ENCODE assay signal across 8 mouse cellular contexts in the genomic region with DNA sequence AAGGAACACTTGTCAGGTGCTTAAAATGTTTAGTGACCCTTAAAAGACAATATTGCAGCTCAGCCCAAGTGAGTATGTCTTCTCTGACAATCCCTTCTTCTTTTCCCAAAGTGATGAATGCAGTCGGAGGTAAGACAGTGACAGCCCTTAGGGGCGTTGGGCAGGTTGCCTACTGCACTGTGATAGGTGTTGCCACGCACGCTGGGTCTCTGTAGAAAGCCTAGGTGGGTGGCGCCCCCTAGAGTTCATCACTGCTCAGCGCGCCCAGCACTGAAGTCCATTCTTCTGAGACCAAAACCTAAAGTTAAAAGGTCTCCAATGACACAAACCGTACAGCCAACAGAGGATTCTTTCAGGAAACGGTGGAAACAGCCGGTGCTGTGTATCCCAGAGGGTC. TPM values are rescaled to one million over a fixed set of nuclear protein-coding genes. Genes with fewer than 3 reads are reported as not detected.
DNase-seq lines count a peak whose midpoint lies in the region; ATAC-seq and TF ChIP-seq lines count a peak whose summit lies in the region.

No protein-coding gene starts in this region.

- ATAC-seq in liver, postnatal 0 days, result no peak
- no peak for ATAC-seq in liver, embryonic 11.5 days (replicated peaks; ENCODE audit: low FRiP score)
- peak; percentile 54; the same call in 1 of the 2 replicates for ATAC-seq in forebrain, embryonic 14.5 days
- peak; percentile 43; the same call in 1 of the 2 replicates for ATAC-seq in hindbrain, embryonic 14.5 days (ENCODE audit: low FRiP score)
- no peak for ATAC-seq in limb, embryonic 15.5 days (ENCODE audit: insufficient number of reproducible peaks, low FRiP score, low TSS enrichment, low read depth)

- no peaks in the 10 kb centered on the region for H3K27me3 ChIP-seq in liver, postnatal 0 days (ENCODE audit: insufficient read depth, low read length)
- H3K27me3 ChIP-seq in liver, embryonic 11.5 days (replicated peaks; ENCODE audit: control insufficient read depth, insufficient read depth, low read length), result no peaks in the 10 kb centered on the region
- no peaks in the 10 kb centered on the region for H3K27me3 ChIP-seq in forebrain, embryonic 14.5 days (replicated peaks; ENCODE audit: control insufficient read depth, insufficient read depth, low read length)
- H3K27me3 ChIP-seq in hindbrain, embryonic 14.5 days (ENCODE audit: control insufficient read depth, insufficient read depth, low read length), result no peaks in the 10 kb centered on the region
- H3K27me3 ChIP-seq in limb, embryonic 15.5 days, result no peaks in the 10 kb centered on the region

- WGBS in liver, postnatal 0 days (ENCODE audit: insufficient replicate concordance), result 12% methylated on average over 10 of the region's 10 CpGs
- 16% methylated on average over 10 of the region's 10 CpGs for WGBS in liver, embryonic 11.5 days
- 18% methylated on average over 10 of the region's 10 CpGs for WGBS in forebrain, embryonic 14.5 days
- WGBS in hindbrain, embryonic 14.5 days, result 12% methylated on average over 10 of the region's 10 CpGs
- WGBS in limb, embryonic 15.5 days, result 9% methylated on average over 10 of the region's 10 CpGs

- no peak overlapping the region for H3K27ac ChIP-seq in liver, postnatal 0 days (ENCODE audit: low read depth)
- H3K27ac ChIP-seq in liver, embryonic 11.5 days (ENCODE audit: low read depth, low read length), result no peak overlapping the region
- H3K27ac ChIP-seq in forebrain, embryonic 14.5 days (ENCODE audit: low read depth, low read length), result no peak overlapping the region
- H3K27ac ChIP-seq in hindbrain, embryonic 14.5 days, result no peak overlapping the region
- H3K27ac ChIP-seq in limb, embryonic 15.5 days, result no peak overlapping the region

- no peak for TF ChIP-seq EP300 in liver, postnatal 0 days (IDR thresholded peaks at IDR 0.05; ENCODE audit: low read depth)

- peak; percentile 30 for DNase-seq in liver, postnatal 0 days
- no peak for DNase-seq in liver, embryonic 11.5 days (ENCODE audit: low spot score)
- peak; percentile 80 for DNase-seq in cerebellum, adult 11 months
- DNase-seq in forebrain, embryonic 14.5 days (ENCODE audit: low spot score), result peak; percentile 65
- peak; percentile 73 for DNase-seq in hindbrain, embryonic 14.5 days (ENCODE audit: low spot score)
- DNase-seq in right cerebral cortex, postnatal 25 days, result peak; percentile 25
- no peak for DNase-seq in ovary, postnatal 10 days (ENCODE audit: low spot score)

- H3K4me3 ChIP-seq in liver, postnatal 0 days (ENCODE audit: low read depth, low read length), result no peak overlapping the region
- no peak overlapping the region for H3K4me3 ChIP-seq in liver, embryonic 11.5 days (ENCODE audit: low read depth, low read length)
- H3K4me3 ChIP-seq in forebrain, embryonic 14.5 days (ENCODE audit: low read depth, low read length), result no peak overlapping the region
- H3K4me3 ChIP-seq in hindbrain, embryonic 14.5 days (replicated peaks; ENCODE audit: low read length), result 0 out of 2 replicates have a peak overlapping the region, but pooled peaks have one; percentile 5
- H3K4me3 ChIP-seq in limb, embryonic 15.5 days, result no peak overlapping the region

- H3K4me2 ChIP-seq in liver, postnatal 0 days (ENCODE audit: low read depth, low read length), result no peak overlapping the region
- H3K4me2 ChIP-seq in liver, embryonic 11.5 days, result no peak overlapping the region
- peak overlapping the region; percentile 32; the same call in 1 of the 2 replicates for H3K4me2 ChIP-seq in forebrain, embryonic 14.5 days (ENCODE audit: low read length)
- peak overlapping the region; percentile 38 for H3K4me2 ChIP-seq in hindbrain, embryonic 14.5 days (replicated peaks)
- peak overlapping the region; percentile 24; the same call in 1 of the 2 replicates for H3K4me2 ChIP-seq in limb, embryonic 15.5 days

- H3K4me1 ChIP-seq in liver, postnatal 0 days (ENCODE audit: insufficient read depth), result no peaks in the 10 kb centered on the region
- no peaks in the 10 kb centered on the region for H3K4me1 ChIP-seq in liver, embryonic 11.5 days (replicated peaks; ENCODE audit: control insufficient read depth, insufficient read depth, low read length)
- H3K4me1 ChIP-seq in forebrain, embryonic 14.5 days (ENCODE audit: control insufficient read depth, insufficient read depth, low read length), result no peaks in the 10 kb centered on the region
- no peaks in the 10 kb centered on the region for H3K4me1 ChIP-seq in hindbrain, embryonic 14.5 days (replicated peaks; ENCODE audit: control insufficient read depth, insufficient read depth, low read length)
- H3K4me1 ChIP-seq in limb, embryonic 15.5 days, result peaks cover 5% of the 10 kb centered on the region

- TF ChIP-seq CTCF in liver, postnatal 0 days (IDR thresholded peaks at IDR 0.05; ENCODE audit: low read depth), result peak; percentile 47

- no peaks in the 10 kb centered on the region for H3K36me3 ChIP-seq in liver, postnatal 0 days (replicated peaks; ENCODE audit: insufficient read depth, low read length)
- H3K36me3 ChIP-seq in liver, embryonic 11.5 days (ENCODE audit: control insufficient read depth, insufficient read depth, low read length), result no peaks in the 10 kb centered on the region
- H3K36me3 ChIP-seq in forebrain, embryonic 14.5 days (ENCODE audit: control insufficient read depth, insufficient read depth, low read length), result no peaks in the 10 kb centered on the region
- H3K36me3 ChIP-seq in hindbrain, embryonic 14.5 days (replicated peaks; ENCODE audit: control insufficient read depth, insufficient read depth), result no peaks in the 10 kb centered on the region
- no peaks in the 10 kb centered on the region for H3K36me3 ChIP-seq in limb, embryonic 15.5 days

- no peak overlapping the region for H3K9ac ChIP-seq in liver, postnatal 0 days (replicated peaks)
- no peak overlapping the region for H3K9ac ChIP-seq in liver, embryonic 11.5 days (ENCODE audit: low read depth, low read length)
- H3K9ac ChIP-seq in forebrain, embryonic 14.5 days (ENCODE audit: low read length), result no peak overlapping the region
- no peak overlapping the region for H3K9ac ChIP-seq in hindbrain, embryonic 14.5 days
- no peak overlapping the region for H3K9ac ChIP-seq in limb, embryonic 15.5 days

- no peaks in the 10 kb centered on the region for H3K9me3 ChIP-seq in liver, postnatal 0 days (ENCODE audit: low read length)
- 0 out of 2 replicates have a peak, but pooled peaks cover 2% of the 10 kb centered on the region for H3K9me3 ChIP-seq in liver, embryonic 11.5 days (ENCODE audit: control insufficient read depth, low read length)
- no peaks in the 10 kb centered on the region for H3K9me3 ChIP-seq in forebrain, embryonic 14.5 days (replicated peaks; ENCODE audit: control insufficient read depth, low read length)
- H3K9me3 ChIP-seq in hindbrain, embryonic 14.5 days (ENCODE audit: control insufficient read depth, low read length), result peaks cover 5% of the 10 kb centered on the region; the same call in 1 of the 2 replicates
- H3K9me3 ChIP-seq in limb, embryonic 15.5 days, result no peaks in the 10 kb centered on the region

RNA-seq across cellular contexts. Expression of a gene that starts 46.4 kb away (rescaled TPM):
- polyA plus RNA-seq in liver, postnatal 0 days (2015; fragmentation: Nextera tagmentation; extraction: Ambion mirVana), result 30.5 and 33.4 TPM in 2 replicates
- 37.8 and 41.9 TPM in 2 replicates for polyA plus RNA-seq in liver, embryonic 11.5 days (2014; fragmentation: Nextera tagmentation; extraction: Ambion mirVana)
- polyA plus RNA-seq in forebrain, embryonic 14.5 days (2014; fragmentation: Nextera tagmentation; extraction: Ambion mirVana), result 49.5 and 55.5 TPM in 2 replicates
- polyA plus RNA-seq in hindbrain, embryonic 14.5 days (2014; fragmentation: Nextera tagmentation; extraction: Ambion mirVana), result 52.8 and 58.4 TPM in 2 replicates
- polyA plus RNA-seq in limb, embryonic 15.5 days (2015; fragmentation: Nextera tagmentation; extraction: Ambion mirVana), result 58.3 and 68.8 TPM in 2 replicates

RNA-seq across cellular contexts. Expression of a gene that starts 50.4 kb away (rescaled TPM):
- 40.5 and 41.9 TPM in 2 replicates for polyA plus RNA-seq in liver, postnatal 0 days (2015; fragmentation: Nextera tagmentation; extraction: Ambion mirVana)
- polyA plus RNA-seq in liver, embryonic 11.5 days (2014; fragmentation: Nextera tagmentation; extraction: Ambion mirVana), result 69.3 and 73.6 TPM in 2 replicates
- 32.1 and 48.7 TPM in 2 replicates for polyA plus RNA-seq in forebrain, embryonic 14.5 days (2014; fragmentation: Nextera tagmentation; extraction: Ambion mirVana)
- 50.4 and 62.3 TPM in 2 replicates for polyA plus RNA-seq in hindbrain, embryonic 14.5 days (2014; fragmentation: Nextera tagmentation; extraction: Ambion mirVana)
- 18.4 and 20.5 TPM in 2 replicates for polyA plus RNA-seq in limb, embryonic 15.5 days (2015; fragmentation: Nextera tagmentation; extraction: Ambion mirVana)

Comparison
In these comparisons a context has a peak if more than half of its experiments do, and no peak if none do; other contexts are left out.
1. DNase-seq: peak in liver, postnatal 0 days (single experiment), cerebellum, adult 11 months (single experiment), forebrain, embryonic 14.5 days (single experiment), hindbrain, embryonic 14.5 days (single experiment) and right cerebral cortex, postnatal 25 days (single experiment); none in liver, embryonic 11.5 days (single experiment) and ovary, postnatal 10 days (single experiment).
2. ATAC-seq: peak in forebrain, embryonic 14.5 days (single experiment) and hindbrain, embryonic 14.5 days (single experiment); none in liver, postnatal 0 days (single experiment), liver, embryonic 11.5 days (single experiment) and limb, embryonic 15.5 days (single experiment).
3. H3K4me2 ChIP-seq: peak in forebrain, embryonic 14.5 days (single experiment), hindbrain, embryonic 14.5 days (single experiment) and limb, embryonic 15.5 days (single experiment); none in liver, postnatal 0 days (single experiment) and liver, embryonic 11.5 days (single experiment).